Mouse (Mus musculus): ENCODE measurements around the gene Cnpy2. TPM values are rescaled to one million over a fixed set of nuclear protein-coding genes. Genes with fewer than 3 reads are reported as not detected.

Gene Cnpy2
- total RNA-seq, 2 experiments from 2014 or later, result 147 to 165 TPM

GRCm38 (mm10) chr10:128362568-128362967 is 40.3 kb downstream of the Cnpy2 start:
- no peak for DNase-seq (ENCODE audit: low spot score in 2 of 2)

DNA sequence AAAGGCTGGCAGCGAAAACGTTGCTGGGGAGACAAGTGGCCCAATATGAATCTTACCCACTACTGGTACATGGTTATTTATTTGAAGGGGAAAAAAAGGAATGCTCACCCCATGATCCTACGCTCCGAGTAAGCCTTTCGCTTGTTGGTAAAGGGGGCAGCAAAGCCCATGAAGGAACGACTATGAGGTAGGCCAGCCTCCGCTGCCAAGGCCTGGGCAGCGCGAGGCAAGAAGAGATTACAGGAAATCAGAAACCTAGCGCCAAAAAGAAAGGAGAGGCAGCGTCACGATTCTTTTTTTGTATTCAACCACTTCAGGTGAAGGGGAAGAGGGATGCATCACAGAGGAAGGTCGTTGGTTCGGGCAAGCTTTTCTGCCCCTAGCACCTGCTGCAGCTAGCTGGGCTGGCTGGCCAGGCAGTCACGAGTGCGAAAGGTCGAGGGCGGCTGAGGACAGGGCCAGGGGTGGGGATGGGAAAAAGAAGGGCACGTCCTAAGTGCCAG is 45.7 kb downstream of the Cnpy2 start:
- DNase-seq (ENCODE audit: low spot score in 2 of 2), result no peak

- DNase-seq (ENCODE audit: low spot score in 2 of 2), result peak; percentile 86 to 88
Observed at GRCm38 (mm10) chr10:128368402-128369217, 46.4 kb downstream of the Cnpy2 start, which contains the start of gene Coq10a. Gene Coq10a, minus strand, starts transcription at chr10:128368997.

DNA sequence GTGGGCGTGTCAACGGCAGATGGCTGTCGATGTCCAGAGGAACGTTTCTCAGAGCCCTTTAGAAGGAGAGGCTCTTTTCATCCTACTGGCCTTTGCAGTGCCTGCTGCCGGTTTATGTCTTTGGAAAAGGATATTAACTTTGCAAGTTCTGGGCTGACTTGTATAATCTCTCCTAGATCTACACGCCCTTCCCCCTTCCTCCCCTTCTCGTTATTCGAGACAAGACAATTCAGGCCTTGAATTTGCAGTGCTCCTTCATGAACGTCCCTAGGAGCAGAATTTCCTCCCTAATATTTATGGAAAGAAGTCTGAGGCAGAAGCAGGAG is 46.9 kb downstream of the Cnpy2 start:
- no peak for DNase-seq (ENCODE audit: low spot score in 2 of 2)

- DNase-seq (ENCODE audit: low spot score in 2 of 2), result no peak
Observed at GRCm38 (mm10) chr10:128369599-128369998, 47.3 kb downstream of the Cnpy2 start.

- DNase-seq (ENCODE audit: low spot score in 2 of 2), result no peak
Observed at GRCm38 (mm10) chr10:128370021-128370420, 47.8 kb downstream of the Cnpy2 start.

GRCm38 (mm10) chr10:128370601-128371000 is 48.3 kb downstream of the Cnpy2 start:
- DNase-seq (ENCODE audit: low spot score in 2 of 2), result no peak

DNA sequence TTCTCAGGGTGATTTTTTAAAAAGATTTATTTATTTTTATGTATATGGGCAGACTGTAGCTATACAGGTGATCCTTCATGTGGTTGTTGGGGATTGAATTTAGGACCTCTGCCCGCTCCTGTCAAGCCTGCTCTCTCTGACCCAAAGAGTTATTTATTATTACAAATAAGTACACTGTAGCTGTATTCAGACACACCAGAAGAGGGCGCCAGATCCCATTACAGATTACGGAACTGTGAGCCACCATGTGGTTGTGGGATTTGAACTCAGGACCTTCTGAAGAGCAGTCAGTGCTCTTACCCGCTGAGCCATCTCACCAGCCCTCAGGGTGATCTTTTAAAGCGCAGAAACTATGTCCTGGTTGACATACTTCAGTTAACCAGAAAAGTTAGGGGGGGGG is 49.9 kb downstream of the Cnpy2 start:
- DNase-seq (ENCODE audit: low spot score in 2 of 2), result no peak

GRCm38 (mm10) chr10:128372989-128373748 is 50.9 kb downstream of the Cnpy2 start:
- DNase-seq (ENCODE audit: low spot score in 2 of 2), result no peak

- no peak for DNase-seq (ENCODE audit: low spot score in 2 of 2)
Observed at GRCm38 (mm10) chr10:128374393-128374792, 52.1 kb downstream of the Cnpy2 start.

GRCm38 (mm10) chr10:128376099-128376454 is 53.8 kb downstream of the Cnpy2 start:
- no peak for DNase-seq (ENCODE audit: low spot score in 2 of 2)

DNA sequence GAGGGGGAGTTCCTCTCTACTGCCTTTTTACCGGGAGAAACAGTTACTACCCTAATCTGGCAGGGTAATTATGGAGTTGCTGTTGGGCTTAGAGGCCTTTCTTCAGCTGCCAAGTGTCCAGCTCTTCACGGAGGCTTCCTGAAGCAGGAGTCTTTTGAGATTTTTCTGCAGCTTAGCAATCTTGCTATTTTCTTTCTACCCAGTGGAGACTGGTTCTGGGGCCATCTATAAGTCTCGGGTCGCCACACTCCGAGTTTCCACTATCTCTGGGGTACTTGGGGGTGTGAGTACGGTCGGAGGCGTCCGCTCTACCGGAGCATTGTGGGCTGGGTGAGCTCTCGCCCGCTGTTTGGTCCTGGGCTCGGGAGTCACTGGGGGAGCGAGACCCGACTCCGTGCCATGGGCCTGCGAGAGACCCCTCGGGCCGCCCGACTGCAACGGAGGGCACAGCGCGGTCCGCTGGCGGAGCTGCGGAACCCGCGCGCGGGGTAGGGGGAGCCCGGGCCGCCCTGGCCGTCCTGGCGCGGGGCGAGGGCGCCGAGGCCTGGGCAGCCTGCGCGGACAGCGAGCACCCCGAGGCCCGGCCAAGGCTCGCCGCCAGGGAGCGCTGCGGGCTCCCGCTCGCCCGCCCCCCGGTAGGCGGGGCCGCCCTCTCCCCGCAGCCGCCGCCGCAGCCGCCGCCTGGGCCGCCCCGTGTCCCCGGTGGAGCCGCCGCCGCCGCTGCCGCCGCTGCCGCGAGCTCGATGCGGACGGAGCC is 54.4 kb downstream of the Cnpy2 start, which contains the start of gene Ankrd52:
TSS of gene Ankrd52 (plus strand) at position 661 of the 757 bp plus-strand sequence.
- DNase-seq (ENCODE audit: low spot score in 2 of 2), result peak; percentile 94 to 95

Other genes with a start within 250 kb of the Cnpy2 start
- 1,000 to 10,000 TPM; 2,783 to 4,328 TPM for gene Atp5b, start 239.2 kb upstream of the Cnpy2 start, total RNA-seq (2021)
- 10 to 100 TPM; 35.6 to 45.3 TPM for gene Baz2a, start 230.9 kb upstream of the Cnpy2 start, total RNA-seq (2021)
- 100 to 1,000 TPM in 1 of 2 experiments, 10 to 100 TPM in 1; 90.1 to 106 TPM for gene Rbms2, start 142.2 kb upstream of the Cnpy2 start, total RNA-seq (2021)
- gene Gls2, start 128.0 kb upstream of the Cnpy2 start, total RNA-seq (2021), result 1 to 10 TPM; 2.9 TPM
- 10 to 100 TPM; 15.4 to 17.7 TPM for gene Spryd4, start 110.7 kb upstream of the Cnpy2 start, total RNA-seq (2021)
- not detected for gene Mip, start 96.6 kb upstream of the Cnpy2 start, total RNA-seq (2021)
- gene Timeless, start 90.4 kb upstream of the Cnpy2 start, total RNA-seq (2021), result 1 to 10 TPM; 3.9 to 5.4 TPM
- not detected for gene Apon, start 68.4 kb upstream of the Cnpy2 start, total RNA-seq (2021)
- 10 to 100 TPM in 1 of 2 experiments, under 1 TPM in 1; 0.64 to 10.7 TPM for gene Apof, start 53.8 kb upstream of the Cnpy2 start, total RNA-seq (2021)
- gene Stat2, start 51.9 kb upstream of the Cnpy2 start, total RNA-seq (2021), result 10 to 100 TPM; 25.8 to 33.0 TPM
- gene Il23a, start 23.7 kb upstream of the Cnpy2 start, total RNA-seq (2021), result not detected
- 10 to 100 TPM; 14.5 to 19.1 TPM for gene Pan2, start 19.1 kb upstream of the Cnpy2 start, total RNA-seq (2021)
- 100 to 1,000 TPM; 349 to 654 TPM for gene Cs, start 15.3 kb downstream of the Cnpy2 start, total RNA-seq (2021)
- gene Coq10a, start 46.5 kb downstream of the Cnpy2 start, total RNA-seq (2021), result 10 to 100 TPM; 79.8 to 90.2 TPM
- gene Ankrd52, start 54.7 kb downstream of the Cnpy2 start, total RNA-seq (2021), result 10 to 100 TPM; 61.7 to 61.8 TPM
- under 1 TPM in 1 of 2 experiments, not detected in 1; 0.16 TPM for gene Slc39a5, start 78.8 kb downstream of the Cnpy2 start, total RNA-seq (2021)
- gene Nabp2, start 89.0 kb downstream of the Cnpy2 start, total RNA-seq (2021), result 10 to 100 TPM; 74.3 to 75.2 TPM
- 10 to 100 TPM; 40.0 to 42.2 TPM for gene Rnf41, start 89.2 kb downstream of the Cnpy2 start, total RNA-seq (2021)
- 100 to 1,000 TPM; 113 to 116 TPM for gene Smarcc2, start 136.8 kb downstream of the Cnpy2 start, total RNA-seq (2021)
- 100 to 1,000 TPM; 816 to 933 TPM for gene Myl6, start 171.7 kb downstream of the Cnpy2 start, total RNA-seq (2021)
- gene Myl6b, start 176.2 kb downstream of the Cnpy2 start, total RNA-seq (2021), result 10 to 100 TPM in 1 of 2 experiments, 1 to 10 TPM in 1; 5.3 to 11.6 TPM
- gene Esyt1, start 203.4 kb downstream of the Cnpy2 start, total RNA-seq (2021), result 10 to 100 TPM; 23.6 to 39.0 TPM
- gene Zc3h10, start 225.3 kb downstream of the Cnpy2 start, total RNA-seq (2021), result 10 to 100 TPM; 14.5 TPM
- 1,000 to 10,000 TPM; 2,692 to 2,714 TPM for gene Rpl41, start 226.8 kb downstream of the Cnpy2 start, total RNA-seq (2021)
- 10 to 100 TPM; 72.6 to 85.2 TPM for gene Pa2g4, start 243.5 kb downstream of the Cnpy2 start, total RNA-seq (2021)

All from adrenal gland, adult 18-20 months (tissue).